Mouse (Mus musculus) bone marrow, adult 2 months (tissue): Measurements from ENCODE around the gene Cpa5.

Experiments used
- CTCF ChIP-seq: fragments of 200-500 bp; IDR thresholded peaks from 2 replicates; pipeline ENCODE4 v1.5.1; 2011; ENCODE audit warnings: low read length, control low read depth; ENCODE audit not compliant: control insufficient read depth, insufficient read depth
- POLR2A ChIP-seq: fragments of 200-500 bp; IDR thresholded peaks from 2 replicates; pipeline ENCODE4 v1.6.1; 2011; ENCODE audit warnings: low read depth, mild to moderate bottlenecking, control low read depth, low read length, borderline replicate concordance; ENCODE audit not compliant: control insufficient read depth

DNA sequence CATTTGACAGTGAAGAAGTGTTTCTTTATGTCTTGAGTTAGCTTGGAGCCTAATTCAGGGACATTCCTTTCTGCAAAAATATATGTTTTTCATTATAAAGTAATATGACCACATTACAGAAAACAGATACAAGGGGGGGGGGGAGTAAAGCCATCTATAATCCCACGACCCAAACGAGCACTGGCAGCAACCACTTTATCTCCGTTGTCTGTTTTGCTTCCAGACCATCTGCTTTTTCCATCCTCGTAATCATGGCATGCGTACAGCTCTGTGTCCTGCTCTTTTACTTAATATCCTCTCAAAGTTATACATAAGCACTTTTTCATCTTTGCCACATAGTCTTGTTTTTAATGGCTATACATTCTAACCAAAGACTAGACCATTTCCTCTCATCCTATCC, 37.4 kb upstream of the Cpa5 start:
- TF ChIP-seq POLR2A (no peak), CTCF (no peak)
